Mouse (Mus musculus) fat pad, adult 2 months (tissue): ENCODE measurements around the gene Mast4.

Source experiments
- DNase-seq: peaks from one replicate; pipeline ENCODE4 v3.0.0-alpha.2; 2011; ENCODE audit warnings: low read depth, low spot score; ENCODE audit errors: extremely low read depth

Gene Mast4

GRCm38 (mm10) chr13:102874465-102875143 is 459.7 kb downstream of the Mast4 start:
- no peak for DNase-seq

DNA sequence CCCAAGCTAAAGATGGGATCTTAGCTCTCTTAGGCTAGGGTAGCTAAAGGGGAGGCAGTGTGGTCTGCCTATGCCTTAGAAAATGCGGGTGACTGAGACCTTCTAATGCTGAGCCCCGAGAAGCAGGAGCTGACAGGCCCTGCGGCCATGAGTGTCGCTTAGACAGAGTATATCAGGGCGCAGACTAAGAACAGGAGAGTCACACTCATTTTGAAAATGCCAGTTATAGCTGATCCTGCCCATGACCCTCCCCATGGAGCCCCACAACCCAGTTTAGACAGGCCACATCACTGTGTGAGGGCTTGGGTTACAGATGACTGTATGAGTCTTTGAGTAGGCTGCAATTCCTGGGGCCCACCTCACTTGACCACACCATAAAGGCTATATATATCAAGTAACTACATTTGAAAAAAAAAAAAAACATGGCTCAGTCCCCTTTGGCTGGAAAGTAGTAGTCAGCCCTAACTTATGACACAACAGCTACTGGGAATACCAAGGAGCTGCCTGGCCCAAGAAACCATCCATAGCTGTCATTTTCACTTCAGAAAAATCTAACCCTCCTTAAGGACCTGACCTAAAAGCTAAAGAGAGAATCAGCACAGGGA is 460.8 kb downstream of the Mast4 start:
- no peak for DNase-seq

- no peak for DNase-seq
Observed at GRCm38 (mm10) chr13:102871380-102872104, 462.8 kb downstream of the Mast4 start.

DNA sequence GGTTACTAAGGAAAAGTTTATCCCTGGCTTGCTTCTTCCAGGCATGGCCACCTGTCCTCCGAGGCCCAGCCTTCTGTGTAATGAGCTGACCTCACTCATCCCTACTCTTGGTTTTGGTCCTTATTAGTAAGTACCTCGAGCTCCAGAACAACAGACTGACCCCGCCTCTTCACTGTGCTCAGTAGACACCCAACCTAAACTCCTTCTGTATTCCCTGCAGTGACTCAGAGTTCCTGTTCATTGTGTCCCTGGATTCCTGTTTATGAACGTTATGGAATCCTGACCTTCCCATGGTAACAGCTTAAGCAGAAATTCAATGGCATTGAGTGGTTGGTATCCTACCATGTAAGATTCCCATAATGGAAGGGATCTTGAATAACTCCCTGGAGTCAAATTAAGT is 464.8 kb downstream of the Mast4 start:
- DNase-seq: no peak

DNA sequence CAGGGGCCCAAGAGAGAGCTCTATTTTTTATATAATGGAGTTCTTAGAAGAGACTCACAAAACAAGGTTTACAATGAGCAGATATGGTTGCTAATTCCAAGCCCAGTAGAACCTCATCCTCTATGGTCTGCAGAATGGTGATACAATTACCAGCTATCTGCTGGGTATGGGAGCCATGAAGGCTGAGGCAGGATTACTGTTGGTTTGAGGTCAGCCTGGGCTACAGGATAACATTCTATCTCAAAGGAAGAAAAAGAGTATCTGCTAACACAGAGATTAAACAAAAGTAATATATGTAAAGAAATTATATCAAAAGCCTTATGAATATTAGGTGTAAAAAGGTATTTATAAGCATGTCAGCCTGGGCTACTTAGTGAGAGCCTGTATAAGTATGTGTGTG is 467.5 kb downstream of the Mast4 start:
- DNase-seq: no peak

DNA sequence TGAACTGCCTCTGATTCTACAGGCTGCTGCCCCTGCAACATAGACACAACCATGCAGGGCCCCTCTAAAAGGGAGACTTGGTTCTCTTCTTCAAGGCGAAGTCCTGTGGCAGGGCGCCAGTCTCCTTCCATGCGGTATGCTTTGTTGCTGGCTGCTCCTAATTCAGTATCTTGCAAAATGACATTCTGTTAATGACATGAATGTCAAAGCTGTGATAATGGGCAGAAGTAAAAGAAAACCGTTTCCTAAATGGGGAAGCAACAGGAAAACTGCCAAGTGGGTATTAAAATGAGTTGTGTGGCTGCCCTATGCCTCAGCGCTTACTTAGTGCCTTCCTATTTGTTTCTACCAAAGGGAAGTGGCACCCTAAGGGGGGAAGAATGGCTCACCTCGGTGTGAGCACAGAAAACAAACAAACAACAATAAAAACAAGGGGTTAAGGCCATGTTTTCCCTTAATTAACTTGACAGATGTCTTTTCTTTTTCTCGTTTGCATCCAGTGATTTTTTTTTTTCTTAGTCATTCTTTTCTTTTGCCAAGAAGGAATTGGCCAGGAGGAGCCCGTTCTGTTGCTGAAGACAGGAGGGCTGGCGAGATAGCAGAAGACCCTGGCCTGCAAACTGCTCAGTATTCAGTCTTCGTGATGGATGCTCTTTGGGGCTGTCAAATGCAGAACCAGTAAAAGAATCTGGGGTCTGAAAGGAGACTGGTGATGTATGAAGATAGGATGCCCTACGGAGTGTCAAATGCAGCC is 468.1 kb downstream of the Mast4 start:
- DNase-seq: no peak

DNA sequence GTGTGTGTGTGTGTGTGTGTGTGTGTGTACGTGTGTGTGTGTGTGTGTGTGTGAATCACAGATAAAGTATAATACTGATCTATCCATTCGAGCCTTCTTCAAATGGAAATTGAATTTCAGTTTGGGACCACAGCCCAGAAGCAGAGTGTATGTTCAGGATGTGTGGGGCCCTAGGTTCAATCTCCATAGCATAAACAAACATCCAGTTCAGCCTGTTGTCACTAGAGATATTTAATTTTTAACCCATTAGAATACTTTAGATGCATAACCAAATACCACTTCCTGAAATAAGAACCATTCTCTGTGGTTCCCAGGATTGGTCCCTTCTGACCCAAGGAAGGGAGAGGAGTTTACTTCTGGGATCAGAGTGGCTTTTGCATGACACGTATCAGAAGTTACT is 468.8 kb downstream of the Mast4 start:
- DNase-seq: no peak

DNA sequence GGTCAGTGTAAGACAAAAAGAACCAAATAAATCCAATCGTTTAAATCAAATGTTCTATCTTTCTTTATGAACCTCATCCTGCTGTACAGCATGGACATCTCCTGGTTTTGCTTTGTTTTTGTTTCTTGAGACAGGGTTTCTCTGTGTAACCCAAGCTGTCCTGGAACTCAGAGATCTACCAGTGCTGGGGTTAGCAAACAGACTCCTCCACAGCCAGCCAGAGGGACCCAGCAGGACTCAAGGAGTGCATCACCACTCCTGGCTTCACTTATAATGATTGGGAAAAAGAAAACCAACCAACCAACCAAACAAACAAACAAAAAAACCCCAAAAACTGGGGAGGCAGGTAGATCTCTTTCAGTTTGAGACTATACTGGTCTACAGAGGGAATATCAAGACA is 469.5 kb downstream of the Mast4 start:
- DNase-seq: no peak

DNA sequence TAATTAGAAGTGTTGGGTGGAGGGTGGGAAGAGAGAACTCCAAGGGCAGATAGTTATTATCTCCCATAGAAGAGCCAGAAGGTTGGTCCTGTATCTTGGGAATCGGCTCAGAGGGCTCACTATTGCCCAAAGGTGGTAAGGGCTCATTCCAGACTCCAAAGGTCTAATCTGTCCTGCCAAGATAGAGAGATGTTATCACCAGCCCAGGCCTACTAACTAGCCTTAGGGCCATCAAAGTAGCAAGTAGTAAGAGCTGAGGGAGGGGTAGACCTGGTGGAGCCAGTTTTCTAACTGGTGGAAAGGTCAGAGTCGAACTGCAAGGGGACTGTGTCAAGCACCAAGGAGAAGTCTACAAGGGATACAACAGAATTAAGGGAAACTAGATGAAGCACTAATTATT is 470.2 kb downstream of the Mast4 start:
- peak; percentile 82 for DNase-seq

DNA sequence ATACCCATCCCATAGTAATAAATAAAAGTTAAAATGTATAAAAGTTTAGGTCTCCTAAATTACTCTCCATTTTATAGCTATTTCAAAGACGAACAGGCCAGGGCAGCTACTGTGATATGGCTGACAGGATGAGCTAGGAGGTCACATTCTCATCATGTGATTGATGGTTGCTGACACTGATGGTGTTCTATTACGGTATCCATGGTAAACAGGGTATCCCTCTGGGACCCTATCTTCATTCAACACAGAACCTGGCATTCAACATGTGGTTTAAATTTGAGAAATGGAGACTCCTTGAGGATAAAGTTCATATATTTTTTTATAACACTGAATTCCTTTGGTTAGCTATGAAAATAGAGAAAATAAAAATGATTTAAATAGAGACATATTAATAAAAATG is 471.3 kb downstream of the Mast4 start:
- DNase-seq: no peak

- DNase-seq: no peak
Observed at GRCm38 (mm10) chr13:102862397-102862796, 471.9 kb downstream of the Mast4 start.

DNA sequence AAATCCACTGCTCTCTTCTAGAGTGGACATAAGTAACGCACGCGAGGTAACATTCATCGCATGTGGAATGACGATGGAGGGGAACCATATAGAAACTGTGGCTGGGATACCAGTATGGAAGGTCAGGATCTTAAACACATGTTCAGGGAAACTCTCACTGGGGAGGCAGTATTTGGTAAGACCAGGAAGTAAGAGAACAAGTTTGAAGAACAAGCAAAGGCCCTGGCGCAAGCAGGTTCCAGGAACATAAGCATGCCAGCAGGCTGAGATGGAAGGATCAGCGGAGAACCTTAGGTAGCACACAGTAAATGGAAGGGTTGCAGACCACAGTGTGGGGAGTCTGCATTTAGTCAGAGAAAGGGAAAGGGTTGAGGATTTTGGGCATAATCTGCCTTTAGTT is 473.6 kb downstream of the Mast4 start:
- no peak for DNase-seq

DNA sequence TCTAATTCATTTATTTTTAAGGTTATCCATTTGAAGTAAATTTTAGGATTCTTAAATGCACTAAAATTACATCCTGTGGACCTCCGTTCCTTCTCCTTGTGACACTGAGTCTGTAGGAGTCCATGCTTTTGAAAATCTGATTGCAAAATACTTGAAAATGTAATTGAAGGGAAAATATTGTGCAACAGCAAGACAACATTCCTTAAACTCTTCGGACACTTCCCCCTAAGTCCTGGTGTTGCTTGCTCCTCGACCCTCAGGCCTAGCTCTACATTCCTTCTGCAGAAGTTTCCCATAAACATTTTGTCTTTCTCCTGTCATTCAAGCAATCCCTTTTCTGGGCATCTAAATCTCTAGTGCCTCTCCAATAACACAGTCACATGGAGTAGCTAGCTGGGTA is 474.2 kb downstream of the Mast4 start:
- no peak for DNase-seq

DNA sequence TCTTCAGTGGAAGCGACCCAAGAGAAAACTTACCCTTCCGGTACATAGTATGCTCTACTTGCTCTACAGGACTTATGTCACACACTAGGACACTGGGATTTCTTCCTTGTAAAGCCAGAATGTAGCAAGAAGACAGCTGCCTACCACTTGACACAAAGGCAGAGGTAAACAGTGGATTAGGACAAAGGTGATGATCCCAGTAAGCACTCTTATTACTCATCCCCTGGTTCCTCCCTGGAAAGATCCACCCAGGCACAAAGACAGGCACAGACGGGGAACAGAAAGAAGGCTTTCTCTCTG is 476.8 kb downstream of the Mast4 start:
- peak; percentile 96 for DNase-seq

GRCm38 (mm10) chr13:102856821-102857538 is 477.3 kb downstream of the Mast4 start:
- no peak for DNase-seq

DNA sequence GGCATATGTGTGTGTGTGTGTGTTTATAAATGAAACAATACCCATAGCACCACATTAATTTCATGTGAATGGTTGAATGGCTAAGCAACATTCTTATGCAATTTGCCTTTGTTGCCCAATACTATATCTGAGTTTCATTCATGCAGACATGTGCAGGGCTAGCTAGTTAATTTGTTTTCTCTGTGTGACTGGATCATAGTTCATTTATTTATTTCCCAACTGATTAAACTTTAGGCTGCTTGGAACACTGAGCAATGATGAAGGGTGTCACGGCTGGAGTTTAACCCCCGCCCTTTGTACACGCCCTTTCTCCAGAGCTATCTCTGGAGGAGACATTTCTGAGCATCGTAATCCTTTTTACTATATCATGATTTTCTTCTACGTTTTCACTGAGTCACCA is 481.4 kb downstream of the Mast4 start:
- DNase-seq: no peak

DNA sequence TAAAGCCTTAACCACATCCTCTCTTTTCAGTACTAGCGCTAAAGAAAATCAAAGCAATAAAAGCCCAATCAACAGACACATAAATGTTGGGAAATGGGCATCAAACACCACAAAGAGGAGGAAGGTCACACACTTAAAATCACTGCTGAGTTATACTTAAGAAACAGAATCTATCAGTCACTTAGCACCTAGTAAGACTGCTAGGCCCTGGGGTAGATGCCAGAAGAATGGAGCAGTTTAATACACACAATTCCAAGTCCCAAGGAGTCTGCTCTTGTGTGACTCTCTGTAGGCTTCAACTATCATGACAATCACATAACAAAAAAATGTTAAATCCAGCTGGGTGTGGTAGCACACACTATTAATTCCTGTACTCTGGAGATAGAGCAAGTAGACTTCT is 483.0 kb downstream of the Mast4 start:
- DNase-seq: no peak

DNA sequence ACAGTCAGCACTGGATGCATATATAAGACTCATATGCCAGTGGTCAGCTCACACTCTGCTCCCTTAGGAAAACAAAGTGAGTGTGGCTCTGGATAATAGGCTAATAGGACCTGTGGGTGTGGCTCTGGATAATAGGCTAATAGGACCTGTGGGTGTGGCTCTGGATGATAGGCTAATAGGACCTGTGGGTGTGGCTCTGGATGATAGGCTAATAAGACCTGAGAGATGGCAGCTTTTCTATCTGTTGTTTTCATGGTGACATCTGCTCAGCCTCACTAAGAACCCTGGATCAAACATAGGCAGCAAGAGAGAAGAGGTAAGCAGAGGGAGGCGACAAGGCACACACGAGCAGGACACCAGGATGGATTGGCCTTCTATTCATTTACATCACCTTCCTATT is 483.7 kb downstream of the Mast4 start:
- no peak for DNase-seq

- DNase-seq: peak; percentile 93
Observed at GRCm38 (mm10) chr13:102849068-102849467, 485.2 kb downstream of the Mast4 start.

- no peak for DNase-seq
Observed at GRCm38 (mm10) chr13:102846473-102846872, 487.8 kb downstream of the Mast4 start.

DNA sequence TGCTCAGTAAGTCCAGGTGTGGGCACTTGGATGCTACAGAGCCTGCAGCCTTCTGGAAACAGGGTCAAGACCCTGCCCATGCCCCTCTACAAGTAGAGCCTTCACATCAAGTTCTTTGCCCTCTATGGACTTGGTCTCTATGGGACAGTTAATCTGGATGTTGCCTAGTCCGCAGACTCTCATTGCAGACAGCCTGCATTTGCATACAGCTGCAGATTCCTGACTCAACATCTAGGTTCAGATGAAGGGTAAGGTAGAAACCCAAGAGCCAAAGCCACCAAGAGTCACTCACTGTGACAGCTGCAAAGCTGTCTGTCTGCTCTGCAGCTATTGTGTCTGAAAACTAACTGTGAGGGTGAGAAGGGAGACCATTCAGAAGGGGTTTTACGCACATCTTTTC is 491.6 kb downstream of the Mast4 start:
- DNase-seq: no peak
